Mouse (Mus musculus) liver, embryonic 16.5 days (tissue): ENCODE measurements at regions not wholly inside any gene's neighbourhood (a gene's known extent, or its start where the extent isn't known, plus 50 kb on each side); places are given as distances from the start of the nearest gene placed in this dataset.

Experiments used
- ATAC-seq: fragments of 200-750 bp; cut with Nextera tagmentation; 2 replicates; pipeline ENCODE4 v1.8.0; 2017; ENCODE audit warnings: low read depth, mild to moderate bottlenecking, moderate number of reproducible peaks, moderate library complexity
- H3K27ac ChIP-seq: fragments of 300-500 bp; sonication (generic); 2 replicates; pipeline ENCODE4 v1.5.1; 2014; ENCODE audit warnings: mild to moderate bottlenecking, low read length
- H3K27me3 ChIP-seq: fragments of 300-500 bp; sonication (generic); 2 replicates; pipeline ENCODE4 v1.6.1; 2014; ENCODE audit warnings: low read depth, low read length, mixed read lengths; ENCODE audit not compliant: control insufficient read depth, insufficient read depth
- H3K36me3 ChIP-seq: fragments of 300-500 bp; sonication (generic); 2 replicates; pipeline ENCODE4 v1.6.1; 2014; ENCODE audit warnings: mild to moderate bottlenecking; ENCODE audit not compliant: control insufficient read depth, insufficient read depth
- H3K4me1 ChIP-seq: fragments of 300-500 bp; sonication (generic); 2 replicates; pipeline ENCODE4 v1.6.1; 2014; ENCODE audit warnings: low read depth, low read length, mixed read lengths; ENCODE audit not compliant: control insufficient read depth
- H3K4me2 ChIP-seq: fragments of 300-500 bp; sonication (generic); 2 replicates; pipeline ENCODE4 v1.6.1; 2014; ENCODE audit warnings: low read depth, low read length, mixed read lengths
- H3K4me3 ChIP-seq: fragments of 300-500 bp; sonication (generic); 2 replicates; pipeline ENCODE4 v1.5.1; 2014; ENCODE audit warnings: low read depth, mild to moderate bottlenecking, low read length
- H3K9ac ChIP-seq: fragments of 300-500 bp; sonication (generic); 2 replicates; pipeline ENCODE4 v1.6.1; 2014; ENCODE audit warnings: low read depth, low read length
- H3K9me3 ChIP-seq: fragments of 300-500 bp; sonication (generic); replicated peaks from 2 replicates; pipeline ENCODE4 v1.6.1; 2016; ENCODE audit warnings: low read length; ENCODE audit not compliant: control insufficient read depth
- WGBS: fragments of 180-500 bp; shearing (Covaris S2); extraction: QIAGEN DNeasy Blood & Tissue Kit; methylation state at CpG from one replicate; pipeline ENCODE4 v1.1.7; 2014; ENCODE audit not compliant: insufficient replicate concordance; 5-methylcytosine and 5-hydroxymethylcytosine counted together

DNA sequence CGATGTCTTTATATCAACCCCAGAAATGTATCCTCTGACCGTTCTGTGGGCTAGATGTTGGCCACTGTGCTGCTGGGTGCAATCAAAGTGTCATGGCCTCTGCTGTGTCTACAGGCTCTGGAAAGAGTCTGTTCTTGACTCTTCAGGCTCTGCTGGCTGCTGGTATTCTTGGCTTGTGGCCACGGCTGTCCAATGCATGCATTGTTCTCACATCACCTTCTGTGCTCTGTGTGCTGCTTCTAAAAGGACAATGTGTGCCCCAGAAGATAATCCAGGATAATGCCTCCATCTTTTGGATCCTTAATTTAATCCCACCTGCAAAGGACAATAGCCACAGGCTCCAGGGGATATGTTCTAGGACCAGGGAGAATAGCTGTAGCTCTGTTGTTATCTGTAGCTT lies 77.5 kb upstream of the Dapl1 start:
- Histone ChIP-seq H3K4me3 (no peak overlapping the region), H3K4me2 (no peak overlapping the region), H3K36me3 (no peaks in the 10 kb centered on the region), H3K27me3 (no peaks in the 10 kb centered on the region), H3K27ac (no peak overlapping the region), H3K9ac (no peak overlapping the region), H3K9me3 (no peaks in the 10 kb centered on the region), H3K4me1 (no peaks in the 10 kb centered on the region)
- no peak for ATAC-seq
- WGBS, result 63% methylated on average over 3 of the region's 3 CpGs

- WGBS, result 74% methylated on average over 13 of the region's 13 CpGs
- no peak overlapping the region for H3K4me3 ChIP-seq
- H3K27me3 ChIP-seq, result no peaks in the 10 kb centered on the region
- H3K4me2 ChIP-seq, result no peak overlapping the region
- no peaks in the 10 kb centered on the region for H3K4me1 ChIP-seq
- no peak overlapping the region for H3K9ac ChIP-seq
- no peak overlapping the region for H3K27ac ChIP-seq
- H3K9me3 ChIP-seq, result no peaks in the 10 kb centered on the region
- ATAC-seq, result no peak
- H3K36me3 ChIP-seq, result no peaks in the 10 kb centered on the region
Measured at GRCm38 (mm10) chr2:59407512-59407988, 76.9 kb upstream of the Dapl1 start.

DNA sequence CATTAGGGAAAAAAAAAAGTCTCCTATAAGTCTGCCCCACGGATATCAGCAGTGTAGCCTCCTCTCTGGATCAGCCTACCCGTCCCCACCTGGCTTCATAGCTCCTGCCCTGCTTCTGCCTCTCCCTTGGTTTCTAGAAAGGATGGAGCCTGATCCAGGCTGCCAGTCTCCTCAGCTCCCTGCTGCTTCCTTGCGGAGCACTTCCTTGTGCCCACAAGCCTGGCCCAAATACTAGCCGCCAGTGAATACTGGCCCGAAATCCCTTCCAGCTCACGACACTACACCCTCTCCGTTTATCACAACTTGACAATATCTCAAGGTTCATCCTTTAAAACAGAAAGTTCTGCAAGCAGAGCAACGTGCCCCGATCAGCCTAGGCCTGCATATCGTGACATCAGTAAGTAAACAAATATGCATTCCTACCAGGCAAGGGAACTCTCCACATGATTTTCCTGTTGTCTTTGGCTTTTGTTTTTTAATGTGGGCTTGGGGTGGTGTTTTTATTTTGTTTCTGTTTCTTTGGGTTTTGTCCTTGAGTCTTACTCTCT lies 76.3 kb upstream of the Dapl1 start:
- Histone ChIP-seq H3K9ac (no peak overlapping the region), H3K36me3 (no peaks in the 10 kb centered on the region), H3K4me2 (no peak overlapping the region), H3K27me3 (no peaks in the 10 kb centered on the region), H3K27ac (no peak overlapping the region), H3K4me3 (no peak overlapping the region), H3K4me1 (no peaks in the 10 kb centered on the region), H3K9me3 (no peaks in the 10 kb centered on the region)
- ATAC-seq, result no peak
- 63% methylated on average over 10 of the region's 10 CpGs for WGBS

GRCm38 (mm10) chr2:59414612-59415011 lies 69.8 kb upstream of the Dapl1 start:
- Histone ChIP-seq H3K27ac (no peak overlapping the region), H3K9ac (no peak overlapping the region), H3K36me3 (no peaks in the 10 kb centered on the region), H3K4me2 (no peak overlapping the region), H3K27me3 (no peaks in the 10 kb centered on the region), H3K9me3 (no peaks in the 10 kb centered on the region), H3K4me3 (no peak overlapping the region), H3K4me1 (no peaks in the 10 kb centered on the region)
- ATAC-seq, result no peak
- WGBS, result 72% methylated on average over 9 of the region's 9 CpGs

- no peak overlapping the region for H3K27ac ChIP-seq
- no peaks in the 10 kb centered on the region for H3K4me1 ChIP-seq
- no peaks in the 10 kb centered on the region for H3K27me3 ChIP-seq
- 58% methylated on average over 8 of the region's 8 CpGs for WGBS
- no peaks in the 10 kb centered on the region for H3K36me3 ChIP-seq
- ATAC-seq, result no peak
- H3K9ac ChIP-seq, result no peak overlapping the region
- no peaks in the 10 kb centered on the region for H3K9me3 ChIP-seq
- no peak overlapping the region for H3K4me2 ChIP-seq
- no peak overlapping the region for H3K4me3 ChIP-seq
Measured at GRCm38 (mm10) chr2:59416491-59417195, 67.8 kb upstream of the Dapl1 start.

- H3K9me3 ChIP-seq, result no peaks in the 10 kb centered on the region
- no peak overlapping the region for H3K9ac ChIP-seq
- H3K4me3 ChIP-seq, result no peak overlapping the region
- H3K36me3 ChIP-seq, result no peaks in the 10 kb centered on the region
- H3K27ac ChIP-seq, result no peak overlapping the region
- WGBS, result 61% methylated on average over 11 of the region's 11 CpGs
- H3K27me3 ChIP-seq, result no peaks in the 10 kb centered on the region
- no peaks in the 10 kb centered on the region for H3K4me1 ChIP-seq
- no peak overlapping the region for H3K4me2 ChIP-seq
- ATAC-seq, result no peak
Measured at GRCm38 (mm10) chr2:59417384-59417955, 67.0 kb upstream of the Dapl1 start.

GRCm38 (mm10) chr2:59420496-59420895 lies 64.0 kb upstream of the Dapl1 start:
- no peaks in the 10 kb centered on the region for H3K9me3 ChIP-seq
- ATAC-seq, result no peak
- H3K4me3 ChIP-seq, result no peak overlapping the region
- H3K4me1 ChIP-seq, result no peaks in the 10 kb centered on the region; the same call in 1 of the 2 replicates
- no peaks in the 10 kb centered on the region for H3K36me3 ChIP-seq
- H3K9ac ChIP-seq, result no peak overlapping the region
- H3K4me2 ChIP-seq, result no peak overlapping the region
- H3K27ac ChIP-seq, result no peak overlapping the region
- no peaks in the 10 kb centered on the region for H3K27me3 ChIP-seq
- 55% methylated on average over 5 of the region's 5 CpGs for WGBS

- no peaks in the 10 kb centered on the region for H3K27me3 ChIP-seq
- no peak overlapping the region for H3K4me3 ChIP-seq
- H3K4me1 ChIP-seq, result no peaks in the 10 kb centered on the region; the same call in 1 of the 2 replicates
- no peak overlapping the region for H3K4me2 ChIP-seq
- ATAC-seq, result no peak
- no peaks in the 10 kb centered on the region for H3K9me3 ChIP-seq
- no peaks in the 10 kb centered on the region for H3K36me3 ChIP-seq
- no peak overlapping the region for H3K9ac ChIP-seq
- H3K27ac ChIP-seq, result no peak overlapping the region
- 69% methylated on average over 10 of the region's 10 CpGs for WGBS
Measured at GRCm38 (mm10) chr2:59422291-59423242, 61.9 kb upstream of the Dapl1 start.
